32 mouse cellular contexts compared by ENCODE assay signal in genomic region chr17:25738861-25739260, GRCm38 (mm10). TPM values are rescaled to one million over a fixed set of nuclear protein-coding genes. Genes with fewer than 3 reads are reported as not detected.
"Had no signal": no experiment of that assay in that cellular context is flagged by ENCODE, and none has a peak within 500 bp of the region (broad histone marks: within the 10 kb centered on the region; RNA-seq: fewer than 3 reads in every experiment).

No protein-coding gene starts in this region.

- H3K4me3 ChIP-seq: left cerebral cortex, adult 2 months; limb, embryonic 10.5 days; limb, embryonic 12.5 days; limb, embryonic 13.5 days; limb, embryonic 15.5 days; liver, embryonic 12.5 days; liver, embryonic 13.5 days; liver, embryonic 15.5 days; lung, embryonic 15.5 days; megakaryocyte, embryonic 14.5 days; midbrain, embryonic 10.5 days; midbrain, embryonic 12.5 days; midbrain, embryonic 13.5 days; midbrain, embryonic 15.5 days; myocyte; neural tube, embryonic 12.5 days; neural tube, embryonic 13.5 days had no signal

- H3K9ac ChIP-seq: limb, embryonic 12.5 days; limb, embryonic 13.5 days; limb, embryonic 15.5 days; liver, embryonic 12.5 days; liver, embryonic 13.5 days; liver, embryonic 14.5 days; liver, embryonic 15.5 days; liver, postnatal 0 days; lung, embryonic 14.5 days; lung, embryonic 15.5 days; midbrain, embryonic 12.5 days; midbrain, embryonic 13.5 days; midbrain, embryonic 15.5 days; neural tube, embryonic 12.5 days; neural tube, embryonic 13.5 days had no signal

- H3K36me3 ChIP-seq: limb, embryonic 10.5 days; limb, embryonic 12.5 days; limb, embryonic 13.5 days; limb, embryonic 15.5 days; liver, embryonic 12.5 days; liver, embryonic 13.5 days; liver, embryonic 15.5 days; lung, embryonic 15.5 days; midbrain, embryonic 10.5 days; midbrain, embryonic 12.5 days; midbrain, embryonic 13.5 days; midbrain, embryonic 15.5 days; neural tube, embryonic 12.5 days; neural tube, embryonic 13.5 days had no signal

- H3K9me3 ChIP-seq: limb, embryonic 10.5 days; limb, embryonic 12.5 days; limb, embryonic 13.5 days; limb, embryonic 15.5 days; liver, embryonic 12.5 days; liver, embryonic 13.5 days; liver, embryonic 15.5 days; lung, embryonic 15.5 days; megakaryocyte, embryonic 14.5 days; midbrain, embryonic 10.5 days; midbrain, embryonic 12.5 days; midbrain, embryonic 13.5 days; midbrain, embryonic 15.5 days; neural tube, embryonic 12.5 days; neural tube, embryonic 13.5 days had no signal

- H3K4me2 ChIP-seq: limb, embryonic 12.5 days; limb, embryonic 13.5 days; limb, embryonic 15.5 days; liver, embryonic 11.5 days; liver, embryonic 12.5 days; liver, embryonic 13.5 days; liver, embryonic 15.5 days; lung, embryonic 14.5 days; lung, embryonic 15.5 days; midbrain, embryonic 11.5 days; midbrain, embryonic 12.5 days; midbrain, embryonic 13.5 days; midbrain, embryonic 15.5 days; neural tube, embryonic 12.5 days; neural tube, embryonic 13.5 days had no signal

- DNase-seq: layer of hippocampus, postnatal 36 days; left cerebral cortex, postnatal 4 days; liver; liver, embryonic 13.5 days; liver, postnatal 0 days; lung, embryonic 14.5 days; midbrain, embryonic 14.5 days had no signal

- ATAC-seq: liver, embryonic 12.5 days; liver, postnatal 0 days; midbrain, embryonic 13.5 days; midbrain, embryonic 15.5 days; midbrain, embryonic 16.5 days had no signal

- H3K27me3 ChIP-seq: limb, embryonic 13.5 days; lung, embryonic 15.5 days; midbrain, embryonic 13.5 days; midbrain, embryonic 15.5 days; neural tube, embryonic 13.5 days had no signal

- H3K4me1 ChIP-seq: limb, embryonic 10.5 days; limb, embryonic 12.5 days; limb, embryonic 13.5 days; liver, embryonic 12.5 days; liver, embryonic 13.5 days; liver, embryonic 15.5 days; lung, embryonic 15.5 days; megakaryocyte, embryonic 14.5 days; midbrain, embryonic 10.5 days; midbrain, embryonic 12.5 days; midbrain, embryonic 13.5 days; midbrain, embryonic 15.5 days; neural tube, embryonic 12.5 days; neural tube, embryonic 13.5 days had no signal

- H3K27ac ChIP-seq: left cerebral cortex, adult 2 months; limb, embryonic 10.5 days; limb, embryonic 12.5 days; limb, embryonic 13.5 days; limb, embryonic 15.5 days; liver, embryonic 12.5 days; liver, embryonic 13.5 days; liver, embryonic 14.5 days; liver, embryonic 15.5 days; lung, embryonic 15.5 days; macrophage; midbrain, embryonic 10.5 days; midbrain, embryonic 12.5 days; midbrain, embryonic 13.5 days; midbrain, embryonic 15.5 days; neural tube, embryonic 12.5 days; neural tube, embryonic 13.5 days had no signal

RNA-seq across cellular contexts. Expression of gene Mslnl, which starts 3.0 kb away (rescaled TPM):
- polyA plus RNA-seq: limb, embryonic 10.5 days; limb, embryonic 11.5 days; limb, embryonic 12.5 days; limb, embryonic 13.5 days; liver, adult 2 months; liver, embryonic 11.5 days; liver, embryonic 12.5 days; liver, embryonic 13.5 days; liver, embryonic 14.5 days; liver, embryonic 15.5 days; liver, embryonic 16.5 days; liver, postnatal 0 days; macrophage; midbrain, embryonic 10.5 days; midbrain, embryonic 11.5 days; midbrain, embryonic 12.5 days; midbrain, embryonic 13.5 days; midbrain, embryonic 14.5 days; midbrain, embryonic 15.5 days; midbrain, embryonic 16.5 days; midbrain, postnatal 0 days; myocyte; neural tube, embryonic 12.5 days; neural tube, embryonic 13.5 days had no signal

RNA-seq across cellular contexts. Expression of gene Msln, which starts 15.3 kb away (rescaled TPM):
- polyA plus RNA-seq: limb, embryonic 10.5 days; limb, embryonic 12.5 days; limb, embryonic 13.5 days; macrophage; midbrain, embryonic 11.5 days; midbrain, embryonic 13.5 days; midbrain, embryonic 14.5 days had no signal

RNA-seq across cellular contexts. Expression of gene Gng13, which starts 21.9 kb away (rescaled TPM):
- polyA plus RNA-seq: liver, adult 2 months; liver, embryonic 14.5 days; liver, embryonic 15.5 days; liver, embryonic 16.5 days; macrophage had no signal
